Mouse (Mus musculus): ENCODE results near the gene Bsg.

DNA sequence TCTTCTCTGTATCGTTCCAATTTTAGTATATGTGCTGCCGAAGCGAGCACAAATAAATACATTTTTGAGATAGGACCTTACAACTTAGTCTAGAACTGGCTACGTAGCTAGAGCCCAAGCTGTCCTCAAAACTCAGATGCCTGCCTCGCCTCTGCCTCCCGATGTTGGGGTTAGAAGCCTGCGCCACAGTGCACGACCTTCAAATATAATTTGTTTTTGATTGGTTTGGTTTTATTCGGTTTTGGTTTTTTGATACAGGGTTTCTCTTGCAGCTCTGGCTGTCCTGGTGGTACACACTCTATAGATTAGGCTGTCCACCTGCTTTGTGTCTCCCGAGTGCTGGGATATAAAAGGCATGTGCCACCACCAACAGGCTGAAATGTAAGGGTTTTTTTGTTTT, 750 bp upstream of the Bsg start:
- TF ChIP-seq GATA1 (IDR thresholded peaks at IDR 0.05; ENCODE audit: borderline replicate concordance, low read length) (no peak), CTCF (IDR thresholded peaks at IDR 0.05; ENCODE audit: low read depth, low read length) (no peak), TAL1 (conservative IDR thresholded peaks at IDR 0.05; ENCODE audit: low read depth, low read length) (no peak), POLR2AphosphoS5 (IDR thresholded peaks at IDR 0.05; ENCODE audit: insufficient replicate concordance, low read depth, low read length) (no peak), GATA2 (IDR thresholded peaks at IDR 0.05; ENCODE audit: borderline replicate concordance, low read depth, low read length) (no peak)
